Mouse (Mus musculus) heart, adult 2 months (tissue): Measurements from ENCODE around the gene Zfp382.

Experiments
- CTCF ChIP-seq: fragments of 200-600 bp; IDR thresholded peaks from 2 replicates; pipeline ENCODE4 v1.8.1; 2022; ENCODE audit warnings: antibody characterized with exemption, mild to moderate bottlenecking, moderate library complexity
- POLR2A ChIP-seq: fragments of 200-500 bp; IDR thresholded peaks from 2 replicates; pipeline ENCODE4 v1.6.1; 2011; ENCODE audit warnings: mild to moderate bottlenecking, low read depth, low read length, control low read depth; ENCODE audit not compliant: insufficient read depth

DNA sequence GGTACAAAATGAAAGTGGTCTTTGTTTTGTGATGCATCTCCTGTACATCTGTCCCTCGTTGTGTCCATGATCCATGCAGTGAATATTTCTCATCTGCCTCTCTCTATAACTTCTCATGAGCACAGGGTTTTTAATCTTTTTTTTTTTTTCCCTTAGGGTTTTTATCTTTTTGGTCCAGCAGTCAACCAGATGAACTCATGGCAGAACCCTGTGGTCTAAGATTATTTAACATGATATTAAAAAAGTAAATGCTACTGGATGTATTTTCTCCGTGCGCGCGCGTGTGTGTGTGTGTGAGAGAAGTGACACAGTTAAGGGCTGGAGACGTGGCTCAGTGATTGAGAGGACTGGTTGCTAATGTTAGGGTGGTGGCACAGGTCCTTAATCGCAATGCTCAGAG, 8.2 kb downstream of the Zfp382 start:
- TF ChIP-seq CTCF (no peak), POLR2A (no peak)
